Mouse (Mus musculus) MEL (cell line): ENCODE measurements at regions not wholly inside any gene's neighbourhood (a gene's known extent, or its start where the extent isn't known, plus 50 kb on each side); places are given as distances from the start of the nearest gene placed in this dataset.

Experiments used
- CHD1 ChIP-seq: IDR thresholded peaks from 2 replicates; pipeline ENCODE4 v1.6.1; 2012; ENCODE audit warnings: low read depth, mild to moderate bottlenecking, inconsistent platforms, low read length, improper control_type of control experiment
- EP300 ChIP-seq, 2 experiments: IDR thresholded peaks; 2 replicates each; pipeline ENCODE4 v1.6.1; 2011; ENCODE audit warnings: improper control_type of control experiment in 2 of 2, low read length in 2 of 2, low read depth in 1 of 2, mild to moderate bottlenecking in 1 of 2
- JUND ChIP-seq: IDR thresholded peaks from 2 replicates; pipeline ENCODE4 v1.6.1; 2011; ENCODE audit warnings: low read depth, mild to moderate bottlenecking, improper control_type of control experiment, low read length
- MAZ ChIP-seq: IDR thresholded peaks from 2 replicates; pipeline ENCODE4 v1.6.1; 2012; ENCODE audit warnings: low read depth, mild to moderate bottlenecking, inconsistent platforms, low read length, improper control_type of control experiment
- MXI1 ChIP-seq: IDR thresholded peaks from 2 replicates; pipeline ENCODE4 v1.6.1; 2011; ENCODE audit warnings: mild to moderate bottlenecking, low read depth, low read length, improper control_type of control experiment
- POLR2A ChIP-seq, 2 experiments: IDR thresholded peaks; 2 replicates each; pipeline ENCODE4 v1.6.1; 2011 to 2012; ENCODE audit warnings: low read length in 2 of 2, mild to moderate bottlenecking in 2 of 2, control low read depth in 1 of 2, improper control_type of control experiment in 1 of 2, low read depth in 1 of 2, moderate library complexity in 1 of 2; ENCODE audit not compliant: control insufficient read depth in 1 of 2, insufficient read depth in 1 of 2, poor library complexity in 1 of 2
- ZKSCAN1 ChIP-seq: IDR thresholded peaks from 2 replicates; pipeline ENCODE4 v1.6.1; 2012; ENCODE audit warnings: low read depth, mild to moderate bottlenecking, inconsistent platforms, low read length, improper control_type of control experiment, moderate library complexity

DNA sequence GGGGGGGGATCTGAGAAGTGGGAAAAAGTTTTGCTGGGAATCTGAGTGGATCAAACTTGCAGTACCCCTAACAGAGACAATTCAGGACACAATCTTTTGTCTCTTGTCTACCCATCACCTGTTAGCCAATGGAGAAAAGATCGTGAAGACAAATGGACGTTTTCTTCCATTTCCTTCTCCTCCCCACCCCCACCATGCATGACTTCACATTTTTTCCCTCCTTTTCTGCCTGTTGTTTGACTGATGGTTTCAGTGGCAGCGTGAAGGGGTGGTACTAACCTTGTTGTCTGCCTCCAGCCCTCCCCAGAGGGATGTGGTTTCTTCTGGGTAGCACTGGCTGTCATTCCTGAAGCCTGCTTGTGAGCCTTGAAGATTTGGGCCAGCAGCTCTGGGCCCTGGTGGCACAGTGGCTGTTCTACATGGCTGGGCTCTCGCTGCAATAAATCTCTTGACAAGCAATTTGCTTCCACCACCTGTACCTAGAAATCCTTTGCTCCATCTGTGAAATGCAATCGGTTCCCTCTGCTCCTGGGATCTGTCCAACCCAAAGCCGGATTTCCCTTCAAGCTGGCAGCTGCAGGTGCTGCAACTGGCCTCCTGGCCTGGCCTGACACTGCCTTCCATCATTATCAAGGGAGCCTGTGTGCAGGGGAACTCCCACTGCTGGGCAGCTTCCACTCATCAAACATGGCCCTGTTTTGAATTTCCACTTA, 69.8 kb upstream of the Sash1 start:
- TF ChIP-seq JUND (no peak), POLR2A (IDR thresholded peaks at IDR 0.05; ENCODE audit: control insufficient read depth in 1 of 2, insufficient read depth in 1 of 2, low read depth in 1 of 2, low read length in 2 of 2, poor library complexity in 1 of 2) (no peak), MAZ (no peak), MXI1 (no peak), ZKSCAN1 (no peak), EP300 (IDR thresholded peaks at IDR 0.05; ENCODE audit: low read depth in 1 of 2, low read length in 2 of 2) (no peak), CHD1 (no peak)
